Mouse (Mus musculus): ENCODE data around the gene H2afx. TPM values are rescaled to one million over a fixed set of nuclear protein-coding genes. Genes with fewer than 3 reads are reported as not detected.

H2afx gene
- total and polyA plus RNA-seq, 3 experiments = 36.3 to 488 (median 56.6) TPM

DNA sequence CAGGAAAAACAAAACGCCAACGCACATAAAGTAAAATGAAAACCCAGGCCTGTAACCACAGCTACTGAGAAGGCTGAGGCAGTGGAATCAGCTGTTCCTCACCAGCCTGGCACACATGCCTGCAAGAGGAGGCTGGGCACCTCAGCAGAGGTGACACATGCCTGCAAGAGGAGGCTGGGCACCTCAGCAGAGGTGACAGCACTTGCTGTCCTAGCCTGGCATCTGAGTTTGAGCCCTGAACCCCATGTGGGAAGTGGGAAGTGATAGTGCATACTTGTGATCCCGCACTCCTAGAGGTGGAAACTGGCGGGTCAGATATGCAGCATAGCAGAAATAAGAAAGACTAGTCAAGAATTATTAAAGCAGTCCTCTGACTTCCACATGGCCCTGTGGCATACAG is 16.9 kb downstream of the H2afx start:
- Histone ChIP-seq H3K36me3 (replicated peaks in 1 of 2; ENCODE audit: control insufficient read depth in 1 of 2, insufficient read depth in 1 of 2, low read length in 1 of 2) (peaks cover 86 to 93% of the 10 kb centered on the region in 2 experiments), H3K4me3 (replicated peaks in 1 of 3; ENCODE audit: low read depth in 2 of 3, low read length in 2 of 3, poor library complexity in 1 of 3) (no peak overlapping the region), H3K27me3 (replicated peaks) (no peaks in the 10 kb centered on the region), H3K4me1 (ENCODE audit: control insufficient read depth in 1 of 2, insufficient read depth in 2 of 2) (peaks cover 0 to 5% of the 10 kb centered on the region in 2 experiments; a peak in 1 of 4 replicates), H3K9me3 (replicated peaks; ENCODE audit: low read length) (peaks cover 3% of the 10 kb centered on the region), H3K27ac (ENCODE audit: insufficient read depth, low read depth) (no peak overlapping the region), H3K4me2 (ENCODE audit: insufficient read depth, low read depth, poor library complexity, severe bottlenecking) (no peak overlapping the region), H3K9ac (ENCODE audit: insufficient read depth, low read depth) (no peak overlapping the region), H3K79me2 (replicated peaks; ENCODE audit: control insufficient read depth, extremely low read depth, insufficient read depth, poor library complexity, severe bottlenecking) (no peaks in the 10 kb centered on the region)
- TF ChIP-seq ZKSCAN1 (IDR thresholded peaks at IDR 0.05; ENCODE audit: borderline replicate concordance, low read depth, low read length) (no peak), CHD1 (IDR thresholded peaks at IDR 0.05; ENCODE audit: low read depth, low read length) (no peak), NRF1 (IDR thresholded peaks at IDR 0.05; ENCODE audit: low read depth, low read length) (no peak), CTCF (conservative IDR thresholded peaks at IDR 0.05 in 1 of 2, IDR thresholded peaks at IDR 0.05 in 1 of 2; ENCODE audit: low read depth in 2 of 2, low read length in 2 of 2) (no peak), ETS1 (conservative IDR thresholded peaks at IDR 0.05; ENCODE audit: low read depth, low read length) (no peak), KAT2A (IDR thresholded peaks at IDR 0.05; ENCODE audit: insufficient replicate concordance, low read length) (no peak), MYC (IDR thresholded peaks at IDR 0.05; ENCODE audit: low read depth, low read length) (no peak)
- dilution Hi-C loops (cut with MboI; ENCODE audit: extremely low pct_ligation_motif_present, extremely low pct_unique_long_range_greater_than_20kb, low sequenced_read_pairs) = no loop called here
- DNase-seq (ENCODE audit: extremely low read depth) = no peak
- in situ Hi-C loops (cut with MboI; ENCODE audit: low pct_ligation_motif_present, low pct_unique_long_range_greater_than_20kb, low sequenced_read_pairs) = no loop called here

- in situ Hi-C loops (cut with MboI; ENCODE audit: low pct_ligation_motif_present, low pct_unique_long_range_greater_than_20kb, low sequenced_read_pairs) = no loop called here
- no peaks in the 10 kb centered on the region for H3K27me3 ChIP-seq (replicated peaks)
- H3K4me1 ChIP-seq (ENCODE audit: control insufficient read depth in 1 of 2, insufficient read depth in 2 of 2) = peaks cover 0 to 4% of the 10 kb centered on the region in 2 experiments; a peak in 1 of 4 replicates
- H3K9ac ChIP-seq (ENCODE audit: insufficient read depth, low read depth) = no peak overlapping the region
- peaks cover 89 to 91% of the 10 kb centered on the region in 2 experiments for H3K36me3 ChIP-seq (replicated peaks in 1 of 2; ENCODE audit: control insufficient read depth in 1 of 2, insufficient read depth in 1 of 2, low read length in 1 of 2)
- no peak overlapping the region for H3K4me2 ChIP-seq (ENCODE audit: insufficient read depth, low read depth, poor library complexity, severe bottlenecking)
- DNase-seq (ENCODE audit: extremely low read depth) = no peak
- no peak overlapping the region for H3K4me3 ChIP-seq (replicated peaks in 1 of 3; ENCODE audit: low read depth in 2 of 3, low read length in 2 of 3, poor library complexity in 1 of 3)
- dilution Hi-C loops (cut with MboI; ENCODE audit: extremely low pct_ligation_motif_present, extremely low pct_unique_long_range_greater_than_20kb, low sequenced_read_pairs) = no loop called here
- H3K9me3 ChIP-seq (replicated peaks; ENCODE audit: low read length) = peaks cover 3% of the 10 kb centered on the region
- no peak for TF ChIP-seq MYC (IDR thresholded peaks at IDR 0.05; ENCODE audit: low read depth, low read length)
- TF ChIP-seq ZMIZ1 (IDR thresholded peaks at IDR 0.05; ENCODE audit: low read depth, low read length) = no peak
- TF ChIP-seq POLR2AphosphoS2 (IDR thresholded peaks at IDR 0.05; ENCODE audit: low read depth, low read length) = no peak
- no peak for TF ChIP-seq RCOR1 (conservative IDR thresholded peaks at IDR 0.05; ENCODE audit: low read depth, low read length)
- TF ChIP-seq PAX5 (IDR thresholded peaks at IDR 0.05; ENCODE audit: low read length) = no peak
- TF ChIP-seq TBP (conservative IDR thresholded peaks at IDR 0.05; ENCODE audit: low read depth, low read length) = no peak
- TF ChIP-seq MAZ (IDR thresholded peaks at IDR 0.05; ENCODE audit: low read depth, low read length) = no peak
- no peak for TF ChIP-seq MAFK (IDR thresholded peaks at IDR 0.05; ENCODE audit: insufficient replicate concordance, low read length)
- no peak for TF ChIP-seq CHD2 (IDR thresholded peaks at IDR 0.05; ENCODE audit: low read length)
- no peak for TF ChIP-seq ZKSCAN1 (IDR thresholded peaks at IDR 0.05; ENCODE audit: borderline replicate concordance, low read depth, low read length)
- no peak for TF ChIP-seq CHD1 (IDR thresholded peaks at IDR 0.05; ENCODE audit: low read depth, low read length)
- TF ChIP-seq ZNF384 (IDR thresholded peaks at IDR 0.05; ENCODE audit: low read depth, low read length) = no peak
- TF ChIP-seq TCF12 (IDR thresholded peaks at IDR 0.05; ENCODE audit: low read depth, low read length) = no peak
- TF ChIP-seq BHLHE40 (IDR thresholded peaks at IDR 0.05; ENCODE audit: low read depth, low read length) = no peak
- no peak for TF ChIP-seq UBTF (IDR thresholded peaks at IDR 0.05; ENCODE audit: low read depth, low read length)
- no peak for TF ChIP-seq ZC3H11A (IDR thresholded peaks at IDR 0.05; ENCODE audit: low read depth, low read length)
- TF ChIP-seq USF1 (IDR thresholded peaks at IDR 0.05; ENCODE audit: low read depth, low read length) = no peak
- no peak overlapping the region for H3K27ac ChIP-seq (ENCODE audit: insufficient read depth, low read depth)
- H3K79me2 ChIP-seq (replicated peaks; ENCODE audit: control insufficient read depth, extremely low read depth, insufficient read depth, poor library complexity, severe bottlenecking) = no peaks in the 10 kb centered on the region
Observed at GRCm38 (mm10) chr9:44352337-44352736, 17.8 kb downstream of the H2afx start.

All from CH12.LX (cell line).